Mouse (Mus musculus): ENCODE results near the gene Castor1.

Gene Castor1

GRCm38 (mm10) chr11:4235052-4235655 lies 17.1 kb downstream of the Castor1 start:
- no peak for DNase-seq (ENCODE audit: low read depth, low spot score)

- no peak for DNase-seq (ENCODE audit: low read depth, low spot score)
These were observed 17.9 kb downstream of the Castor1 start, which contains the start of gene Osm for GRCm38 (mm10) chr11:4235665-4236545. Gene Osm, plus strand, starts transcription at chr11:4236420.

- DNase-seq (ENCODE audit: low read depth, low spot score): no peak
These were observed 18.6 kb downstream of the Castor1 start for GRCm38 (mm10) chr11:4236546-4237067.

GRCm38 (mm10) chr11:4237389-4237912 lies 19.4 kb downstream of the Castor1 start:
- no peak for DNase-seq (ENCODE audit: low read depth, low spot score)

- DNase-seq (ENCODE audit: low read depth, low spot score): no peak
These were observed 20.1 kb downstream of the Castor1 start for GRCm38 (mm10) chr11:4238167-4238566.

GRCm38 (mm10) chr11:4239691-4240090 lies 21.7 kb downstream of the Castor1 start:
- DNase-seq (ENCODE audit: low read depth, low spot score): no peak

- DNase-seq (ENCODE audit: low read depth, low spot score): no peak
These were observed 22.1 kb downstream of the Castor1 start for GRCm38 (mm10) chr11:4240151-4240550.

GRCm38 (mm10) chr11:4241180-4241579 lies 23.2 kb downstream of the Castor1 start:
- DNase-seq (ENCODE audit: low read depth, low spot score): no peak

- no peak for DNase-seq (ENCODE audit: low read depth, low spot score)
These were observed 28.1 kb downstream of the Castor1 start for GRCm38 (mm10) chr11:4246126-4246525.

GRCm38 (mm10) chr11:4246623-4247022 lies 28.6 kb downstream of the Castor1 start:
- no peak for DNase-seq (ENCODE audit: low read depth, low spot score)

GRCm38 (mm10) chr11:4247201-4247959 lies 29.4 kb downstream of the Castor1 start:
- no peak for DNase-seq (ENCODE audit: low read depth, low spot score)

GRCm38 (mm10) chr11:4249151-4249550 lies 31.1 kb downstream of the Castor1 start:
- DNase-seq (ENCODE audit: low read depth, low spot score): no peak

- DNase-seq (ENCODE audit: low read depth, low spot score): no peak
These were observed 32.3 kb downstream of the Castor1 start for GRCm38 (mm10) chr11:4250290-4250689.

GRCm38 (mm10) chr11:4251376-4251775 lies 33.4 kb downstream of the Castor1 start:
- no peak for DNase-seq (ENCODE audit: low read depth, low spot score)

- DNase-seq (ENCODE audit: low read depth, low spot score): no peak
These were observed 34.9 kb downstream of the Castor1 start for GRCm38 (mm10) chr11:4252886-4253285.

- no peak for DNase-seq (ENCODE audit: low read depth, low spot score)
These were observed 39.0 kb downstream of the Castor1 start, which contains the start of gene Lif for GRCm38 (mm10) chr11:4256846-4257607. Gene Lif, plus strand, starts transcription at chr11:4257557.

GRCm38 (mm10) chr11:4257756-4258155 lies 39.7 kb downstream of the Castor1 start:
- no peak for DNase-seq (ENCODE audit: low read depth, low spot score)

GRCm38 (mm10) chr11:4258657-4259082 lies 40.6 kb downstream of the Castor1 start:
- peak; percentile 51 for DNase-seq (ENCODE audit: low read depth, low spot score)

GRCm38 (mm10) chr11:4260463-4261187 lies 42.6 kb downstream of the Castor1 start:
- DNase-seq (ENCODE audit: low read depth, low spot score): no peak

GRCm38 (mm10) chr11:4261188-4261494 lies 43.1 kb downstream of the Castor1 start:
- no peak for DNase-seq (ENCODE audit: low read depth, low spot score)
